Mouse (Mus musculus) hindbrain, embryonic 14.5 days (tissue): ENCODE measurements at regions not wholly inside any gene's neighbourhood (a gene's known extent, or its start where the extent isn't known, plus 50 kb on each side); places are given as distances from the start of the nearest gene placed in this dataset.

Experiments
- ATAC-seq: fragments of 200-750 bp; cut with Nextera tagmentation; 2 replicates; pipeline ENCODE4 v1.8.0; 2017; ENCODE audit warnings: moderate number of reproducible peaks, mild to moderate bottlenecking, moderate TSS enrichment, moderate library complexity; ENCODE audit not compliant: low FRiP score
- DNase-seq: peaks from one replicate; pipeline ENCODE4 v3.0.0-alpha.2; 2015; ENCODE audit warnings: low spot score
- H3K27ac ChIP-seq: fragments of 300-500 bp; sonication (generic); 2 replicates; pipeline ENCODE4 v1.5.1; 2014; ENCODE audit warnings: mild to moderate bottlenecking, moderate library complexity
- H3K27me3 ChIP-seq: fragments of 300-500 bp; sonication (generic); 2 replicates; pipeline ENCODE4 v1.6.1; 2014; ENCODE audit warnings: mild to moderate bottlenecking, low read length, mixed read lengths; ENCODE audit not compliant: control insufficient read depth, insufficient read depth
- H3K36me3 ChIP-seq: fragments of 300-500 bp; sonication (generic); replicated peaks from 2 replicates; pipeline ENCODE4 v1.6.1; 2014; ENCODE audit not compliant: control insufficient read depth, insufficient read depth
- H3K4me1 ChIP-seq: fragments of 300-500 bp; sonication (generic); replicated peaks from 2 replicates; pipeline ENCODE4 v1.6.1; 2014; ENCODE audit warnings: antibody characterized with exemption, low read length, mixed read lengths; ENCODE audit not compliant: control insufficient read depth, insufficient read depth
- H3K4me2 ChIP-seq: fragments of 300-500 bp; sonication (generic); replicated peaks from 2 replicates; pipeline ENCODE4 v1.6.1; 2014; ENCODE audit warnings: mild to moderate bottlenecking, moderate library complexity
- H3K4me3 ChIP-seq: fragments of 300-500 bp; sonication (generic); replicated peaks from 2 replicates; pipeline ENCODE4 v1.5.1; 2014; ENCODE audit warnings: mild to moderate bottlenecking, low read length
- H3K9ac ChIP-seq: fragments of 300-500 bp; sonication (generic); 2 replicates; pipeline ENCODE4 v1.6.1; 2014
- H3K9me3 ChIP-seq: fragments of 300-500 bp; sonication (generic); 2 replicates; pipeline ENCODE4 v1.6.1; 2016; ENCODE audit warnings: low read length; ENCODE audit not compliant: control insufficient read depth
- WGBS: fragments of 180-500 bp; shearing (Covaris S2); extraction: QIAGEN DNeasy Blood & Tissue Kit; methylation state at CpG from one replicate; pipeline ENCODE4 v1.1.7; 2014; 5-methylcytosine and 5-hydroxymethylcytosine counted together

DNA sequence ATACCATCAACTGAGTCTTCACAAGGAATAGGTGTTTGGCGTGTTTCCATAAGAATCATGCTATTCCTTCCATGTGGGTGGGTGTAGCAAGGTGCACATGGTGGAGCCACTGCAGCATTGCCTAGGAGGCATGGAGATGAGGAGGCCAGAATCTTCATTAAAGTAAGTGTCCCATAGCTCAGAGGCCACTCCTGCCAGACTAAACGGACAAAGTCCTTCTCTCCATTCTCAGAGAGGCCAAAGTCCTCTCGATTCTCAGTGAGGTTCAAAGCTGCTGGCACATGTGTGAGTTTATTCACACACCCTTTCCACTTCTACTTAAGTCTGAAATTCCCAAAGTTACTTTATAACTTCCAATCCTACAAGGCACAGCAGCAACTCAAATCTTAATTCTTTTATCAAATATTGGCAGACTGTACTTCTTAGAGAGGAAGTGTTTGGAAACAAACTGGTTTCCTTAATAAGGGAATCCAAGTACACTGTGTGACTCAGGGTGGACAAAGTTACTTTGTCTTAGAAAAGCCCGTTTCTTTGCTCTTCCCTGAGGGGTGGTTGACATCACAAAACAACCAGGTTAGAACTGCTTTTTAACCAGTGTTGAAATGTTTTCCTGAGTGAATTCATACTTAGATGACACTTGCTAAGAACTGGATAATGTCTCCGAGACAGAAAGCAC lies 69.2 kb upstream of the Thbs1 start:
- H3K27ac ChIP-seq, result no peak overlapping the region
- 84% methylated on average over 5 of the region's 5 CpGs for WGBS
- no peaks in the 10 kb centered on the region for H3K27me3 ChIP-seq
- no peaks in the 10 kb centered on the region for H3K4me1 ChIP-seq
- no peaks in the 10 kb centered on the region for H3K36me3 ChIP-seq
- H3K9ac ChIP-seq, result no peak overlapping the region
- ATAC-seq (no peak), DNase-seq (no peak)
- no peak overlapping the region for H3K4me3 ChIP-seq
- H3K4me2 ChIP-seq, result no peak overlapping the region
- no peaks in the 10 kb centered on the region for H3K9me3 ChIP-seq

DNA sequence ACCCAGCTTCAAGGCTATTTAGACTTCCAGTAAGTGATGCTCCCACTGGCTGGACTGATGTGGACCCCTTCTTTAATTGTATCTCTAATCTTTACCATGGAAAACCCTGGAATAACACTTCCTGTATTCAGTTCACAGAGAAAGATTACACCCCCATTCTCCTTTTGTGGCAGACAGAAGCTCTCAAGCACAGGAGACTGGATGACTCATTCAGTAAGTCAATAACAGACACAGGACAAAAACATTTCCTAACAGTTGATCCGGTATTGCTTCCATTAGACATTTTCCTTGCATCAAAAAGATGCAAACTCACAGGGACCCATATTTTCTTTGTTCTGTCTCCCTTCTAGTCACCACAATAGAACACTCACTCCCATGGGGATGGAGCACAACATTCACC lies 67.0 kb upstream of the Thbs1 start:
- Histone ChIP-seq H3K9ac (no peak overlapping the region), H3K27me3 (no peaks in the 10 kb centered on the region), H3K4me1 (no peaks in the 10 kb centered on the region), H3K27ac (no peak overlapping the region), H3K36me3 (no peaks in the 10 kb centered on the region), H3K4me3 (no peak overlapping the region), H3K9me3 (no peaks in the 10 kb centered on the region), H3K4me2 (no peak overlapping the region)
- WGBS, result 75% methylated on average over 1 of the region's 1 CpGs
- ATAC-seq, result no peak
- DNase-seq, result no peak

DNA sequence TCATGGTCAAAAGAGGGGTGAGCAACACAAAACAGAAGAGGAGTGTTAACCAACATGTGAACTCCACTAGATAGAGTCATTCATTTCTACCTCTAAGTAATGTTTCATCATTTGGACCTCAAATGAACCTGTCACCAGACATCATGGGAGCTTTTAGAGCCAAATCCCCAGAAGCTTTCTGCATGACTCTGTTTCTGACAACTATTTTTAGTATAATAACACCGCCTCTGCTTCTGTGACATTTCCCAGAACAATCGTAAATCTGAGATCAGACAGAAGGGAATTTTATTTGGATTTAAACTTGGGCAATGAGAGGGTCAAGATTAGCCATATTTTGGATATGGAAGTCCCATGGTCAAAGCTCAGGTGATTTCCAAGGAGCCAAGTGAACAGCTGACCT lies 61.4 kb upstream of the Thbs1 start:
- WGBS, result 93% methylated on average over 2 of the region's 2 CpGs
- Histone ChIP-seq H3K4me1 (no peaks in the 10 kb centered on the region), H3K27ac (no peak overlapping the region), H3K9ac (no peak overlapping the region), H3K36me3 (no peaks in the 10 kb centered on the region), H3K27me3 (no peaks in the 10 kb centered on the region), H3K4me2 (no peak overlapping the region), H3K9me3 (no peaks in the 10 kb centered on the region), H3K4me3 (no peak overlapping the region)
- DNase-seq (no peak), ATAC-seq (no peak)

DNA sequence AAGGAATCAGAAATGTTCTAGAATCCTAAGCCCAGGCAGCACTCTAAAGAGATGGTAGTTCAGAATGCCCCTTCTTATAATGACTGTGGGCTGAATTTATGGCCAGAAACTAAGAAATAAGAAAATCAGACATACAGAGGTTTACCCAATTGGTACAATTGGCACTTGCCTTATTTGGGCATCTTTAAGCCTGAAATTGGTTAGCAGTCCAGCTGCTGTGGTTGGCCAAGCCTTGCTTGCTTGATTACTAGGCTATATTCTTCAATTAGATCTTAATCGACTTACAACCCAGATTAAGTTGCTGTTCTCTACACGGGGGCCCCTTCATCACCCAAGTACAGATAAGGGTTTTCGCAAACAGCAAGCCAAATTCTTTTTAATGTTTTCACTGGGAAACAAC lies 60.1 kb upstream of the Thbs1 start:
- no peak overlapping the region for H3K9ac ChIP-seq
- no peak overlapping the region for H3K4me2 ChIP-seq
- H3K4me3 ChIP-seq, result no peak overlapping the region
- DNase-seq, result no peak
- H3K36me3 ChIP-seq, result no peaks in the 10 kb centered on the region
- H3K4me1 ChIP-seq, result no peaks in the 10 kb centered on the region
- H3K9me3 ChIP-seq, result no peaks in the 10 kb centered on the region
- 95% methylated on average over 3 of the region's 3 CpGs for WGBS
- no peak for ATAC-seq
- no peaks in the 10 kb centered on the region for H3K27me3 ChIP-seq
- no peak overlapping the region for H3K27ac ChIP-seq

DNA sequence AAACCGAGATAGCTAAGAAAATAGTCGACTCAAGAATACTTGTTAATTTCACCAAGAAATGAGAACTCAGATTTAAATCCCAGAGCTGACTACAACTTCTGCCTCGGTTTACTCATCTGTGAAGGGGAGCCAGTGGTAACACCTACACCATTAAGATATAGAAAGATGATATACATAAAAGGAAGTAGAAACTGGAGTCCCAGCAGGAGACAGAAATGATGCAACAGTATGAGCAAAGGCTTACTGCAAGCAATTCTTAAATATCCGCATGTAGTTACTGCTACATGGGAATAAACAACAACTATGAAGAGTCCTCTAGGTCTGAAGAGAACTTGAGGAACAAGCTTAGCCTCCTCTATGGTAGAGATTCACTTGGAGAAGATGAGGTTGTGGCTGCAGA lies 58.2 kb upstream of the Thbs1 start:
- no peaks in the 10 kb centered on the region for H3K36me3 ChIP-seq
- no peak overlapping the region for H3K4me3 ChIP-seq
- no peak overlapping the region for H3K27ac ChIP-seq
- ATAC-seq, result no peak
- H3K9me3 ChIP-seq, result no peaks in the 10 kb centered on the region
- no peak for DNase-seq
- no peaks in the 10 kb centered on the region for H3K4me1 ChIP-seq
- no peak overlapping the region for H3K4me2 ChIP-seq
- H3K9ac ChIP-seq, result no peak overlapping the region
- 94% methylated on average over 4 of the region's 4 CpGs for WGBS
- H3K27me3 ChIP-seq, result no peaks in the 10 kb centered on the region

DNA sequence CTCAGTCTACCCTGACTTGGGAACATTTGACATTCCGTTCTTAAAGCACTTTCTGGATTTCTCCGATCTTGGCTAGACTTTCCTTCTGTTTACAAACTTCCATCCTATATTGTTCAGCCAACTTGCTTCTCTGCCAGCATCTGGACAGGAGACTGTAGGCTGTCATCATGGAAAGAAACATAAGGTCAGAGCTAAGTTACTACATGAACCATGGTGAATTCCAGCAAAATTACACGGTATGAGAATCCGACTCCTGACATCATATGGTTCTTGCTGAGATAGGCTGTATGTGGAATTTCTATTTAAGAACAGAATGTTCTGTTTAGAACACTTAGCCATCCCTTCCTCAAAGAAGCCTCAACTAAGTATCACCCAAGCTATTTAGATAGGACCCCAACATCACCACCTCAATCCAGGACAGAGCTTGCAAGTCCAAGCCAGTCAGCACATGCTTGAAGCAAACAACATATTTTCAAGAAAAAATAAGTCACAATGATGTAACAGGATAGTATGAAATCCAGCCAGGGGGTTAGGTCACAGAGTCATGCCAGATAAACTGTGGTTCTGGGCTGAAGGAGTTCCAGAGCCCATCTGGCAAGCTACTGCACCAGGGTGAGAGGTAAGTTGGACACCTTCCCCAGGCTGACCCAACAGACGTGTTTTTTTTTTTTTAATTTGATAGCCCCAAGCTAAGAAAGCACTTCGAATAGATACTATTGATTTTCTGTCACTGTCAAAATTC lies 52.9 kb upstream of the Thbs1 start:
- WGBS, result 90% methylated on average over 6 of the region's 6 CpGs
- Histone ChIP-seq H3K9ac (no peak overlapping the region), H3K9me3 (no peaks in the 10 kb centered on the region), H3K4me3 (no peak overlapping the region), H3K27me3 (no peaks in the 10 kb centered on the region), H3K4me2 (no peak overlapping the region), H3K4me1 (no peaks in the 10 kb centered on the region), H3K27ac (no peak overlapping the region), H3K36me3 (no peaks in the 10 kb centered on the region)
- ATAC-seq, result no peak
- no peak for DNase-seq

DNA sequence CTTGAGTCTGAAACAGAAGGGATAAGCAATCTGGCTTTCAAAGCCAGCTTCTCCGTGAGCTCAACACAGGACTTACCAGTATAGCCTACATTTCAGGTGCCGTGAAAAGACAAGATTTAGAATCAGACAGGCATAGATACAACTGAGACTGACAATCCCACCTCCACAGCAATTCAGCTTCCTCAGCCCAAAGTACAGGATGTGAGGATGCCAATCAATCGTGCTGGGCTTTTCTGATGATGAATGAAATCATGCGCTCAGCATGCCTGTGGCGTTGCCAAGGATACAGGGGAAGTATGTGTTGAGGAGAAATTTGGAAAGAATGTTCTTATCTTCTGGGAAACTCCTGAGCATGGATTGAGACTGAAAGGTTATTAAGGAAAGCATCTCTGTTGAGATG lies 50.4 kb upstream of the Thbs1 start:
- DNase-seq (no peak), ATAC-seq (no peak)
- H3K36me3 ChIP-seq, result no peaks in the 10 kb centered on the region
- WGBS, result 73% methylated on average over 5 of the region's 5 CpGs
- H3K27me3 ChIP-seq, result no peaks in the 10 kb centered on the region
- H3K4me1 ChIP-seq, result no peaks in the 10 kb centered on the region
- H3K9me3 ChIP-seq, result no peaks in the 10 kb centered on the region
- H3K4me2 ChIP-seq, result no peak overlapping the region
- no peak overlapping the region for H3K27ac ChIP-seq
- no peak overlapping the region for H3K4me3 ChIP-seq
- H3K9ac ChIP-seq, result no peak overlapping the region
